Mouse (Mus musculus): ENCODE data around the gene Ppp1r3c.
A peak's percentile ranks its signal among the peaks of the same experiment; 100 is the strongest.
"Not testable (repeated sequence)": the region's sequence is repeated elsewhere in the genome, so short reads cannot be mapped to it uniquely, and the experiment has no call there.

Gene Ppp1r3c

GRCm38 (mm10) chr19:36736537-36736936 is at the start of gene Ppp1r3c:
Gene Ppp1r3c, minus strand, starts transcription at chr19:36736653.
- peak; percentile 84 for DNase-seq (ENCODE audit: low spot score)

DNA sequence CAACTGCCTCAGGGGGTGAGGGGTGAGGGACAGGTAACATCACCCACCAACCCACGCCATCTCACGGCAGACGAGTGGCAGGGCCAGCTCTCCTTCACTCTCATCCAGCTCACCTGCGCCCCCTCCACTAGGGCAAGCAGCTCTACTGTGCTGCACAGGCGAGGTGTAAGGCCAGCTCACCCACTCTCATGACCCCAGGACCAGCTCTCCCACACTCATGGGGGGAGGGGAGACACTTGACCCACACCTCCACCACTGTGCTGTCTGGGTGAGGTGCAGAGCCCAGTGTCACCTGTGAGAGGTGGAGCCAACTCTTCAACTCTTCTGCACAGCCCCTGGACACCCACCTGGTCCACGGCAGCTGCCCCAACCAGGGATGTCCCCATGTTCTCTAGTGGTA is 46.7 kb upstream of the Ppp1r3c start:
- DNase-seq (ENCODE audit: low spot score): no peak

GRCm38 (mm10) chr19:36782591-36782990 is 46.1 kb upstream of the Ppp1r3c start:
- DNase-seq (ENCODE audit: low spot score): no peak

- DNase-seq (ENCODE audit: low spot score): no peak
Observed at GRCm38 (mm10) chr19:36781996-36782395, 45.5 kb upstream of the Ppp1r3c start.

- no peak for DNase-seq (ENCODE audit: low spot score)
Observed at GRCm38 (mm10) chr19:36780375-36780774, 43.9 kb upstream of the Ppp1r3c start.

GRCm38 (mm10) chr19:36779765-36780164 is 43.3 kb upstream of the Ppp1r3c start:
- no peak for DNase-seq (ENCODE audit: low spot score)

DNA sequence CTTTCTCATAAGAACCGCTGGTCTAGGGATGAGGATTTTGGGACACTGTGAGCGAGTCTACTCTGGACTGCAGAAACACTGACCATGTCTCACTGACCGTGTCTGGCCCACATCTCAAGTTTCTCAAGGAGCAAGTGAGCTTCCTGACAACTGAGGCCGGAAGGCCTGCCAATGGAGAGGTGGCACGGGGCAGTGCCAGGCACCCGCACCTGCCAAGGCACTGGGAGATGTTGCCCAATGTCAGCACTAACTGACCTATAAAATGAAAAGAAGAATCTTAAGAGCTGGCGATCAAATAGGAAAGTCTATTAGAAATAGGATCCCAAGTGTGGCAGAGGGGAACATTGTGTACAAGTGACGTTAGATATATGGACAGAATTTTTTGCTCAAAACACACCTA is 39.1 kb upstream of the Ppp1r3c start:
- no peak for DNase-seq (ENCODE audit: low spot score)

GRCm38 (mm10) chr19:36773716-36774459 is 37.4 kb upstream of the Ppp1r3c start:
- no peak for DNase-seq (ENCODE audit: low spot score)

GRCm38 (mm10) chr19:36768084-36768483 is 31.6 kb upstream of the Ppp1r3c start:
- no peak for DNase-seq (ENCODE audit: low spot score)

DNA sequence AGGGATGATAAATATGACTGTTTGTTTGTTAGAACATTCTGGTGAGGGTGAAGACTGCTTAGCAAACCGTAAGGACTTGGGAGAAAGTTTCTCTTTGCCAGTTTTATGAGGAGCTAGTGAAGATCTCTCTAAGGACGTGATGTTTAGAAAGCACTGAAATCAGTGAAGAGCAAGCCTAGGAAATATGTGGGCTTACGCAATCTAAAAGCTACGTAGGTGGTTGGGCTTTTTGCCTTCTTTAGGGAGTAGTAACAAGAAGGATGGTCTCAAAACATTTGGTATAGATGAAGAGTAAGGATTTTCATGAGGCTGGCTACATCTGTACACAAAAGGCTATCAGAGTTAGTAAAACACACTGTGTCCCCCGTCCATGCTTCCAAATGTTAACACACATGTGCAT is 28.0 kb upstream of the Ppp1r3c start:
- no peak for DNase-seq (ENCODE audit: low spot score)

GRCm38 (mm10) chr19:36748996-36749395 is 12.5 kb upstream of the Ppp1r3c start:
- no peak for DNase-seq (ENCODE audit: low spot score)

- no peak for DNase-seq (ENCODE audit: low spot score)
Observed at GRCm38 (mm10) chr19:36742331-36742730, 5.9 kb upstream of the Ppp1r3c start.

- DNase-seq (ENCODE audit: low spot score): no peak
Observed at GRCm38 (mm10) chr19:36739566-36740211, 3.2 kb upstream of the Ppp1r3c start.

GRCm38 (mm10) chr19:36738009-36738408 is 1.6 kb upstream of the Ppp1r3c start:
- DNase-seq (ENCODE audit: low spot score): no peak

DNA sequence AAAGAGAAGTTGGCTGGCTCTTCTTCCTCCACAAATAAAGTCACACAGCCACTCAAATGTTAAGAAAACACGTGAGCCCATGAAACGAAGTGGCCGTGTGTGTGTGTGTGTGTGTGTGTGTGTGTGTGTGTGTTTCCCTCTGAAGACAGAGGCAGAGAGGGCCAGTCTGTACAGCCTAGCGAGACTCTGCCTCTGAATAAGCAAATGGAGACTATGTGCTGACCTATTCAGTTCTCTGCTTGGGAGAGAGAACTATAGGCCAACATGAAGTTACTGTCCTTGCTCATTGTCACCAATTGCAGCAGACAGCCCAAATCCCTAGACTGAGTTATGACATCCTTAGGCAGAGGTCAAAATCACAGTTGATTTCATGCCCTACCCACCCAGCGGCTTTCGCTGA is 634 bp upstream of the Ppp1r3c start:
- no peak for DNase-seq (ENCODE audit: low spot score)

DNA sequence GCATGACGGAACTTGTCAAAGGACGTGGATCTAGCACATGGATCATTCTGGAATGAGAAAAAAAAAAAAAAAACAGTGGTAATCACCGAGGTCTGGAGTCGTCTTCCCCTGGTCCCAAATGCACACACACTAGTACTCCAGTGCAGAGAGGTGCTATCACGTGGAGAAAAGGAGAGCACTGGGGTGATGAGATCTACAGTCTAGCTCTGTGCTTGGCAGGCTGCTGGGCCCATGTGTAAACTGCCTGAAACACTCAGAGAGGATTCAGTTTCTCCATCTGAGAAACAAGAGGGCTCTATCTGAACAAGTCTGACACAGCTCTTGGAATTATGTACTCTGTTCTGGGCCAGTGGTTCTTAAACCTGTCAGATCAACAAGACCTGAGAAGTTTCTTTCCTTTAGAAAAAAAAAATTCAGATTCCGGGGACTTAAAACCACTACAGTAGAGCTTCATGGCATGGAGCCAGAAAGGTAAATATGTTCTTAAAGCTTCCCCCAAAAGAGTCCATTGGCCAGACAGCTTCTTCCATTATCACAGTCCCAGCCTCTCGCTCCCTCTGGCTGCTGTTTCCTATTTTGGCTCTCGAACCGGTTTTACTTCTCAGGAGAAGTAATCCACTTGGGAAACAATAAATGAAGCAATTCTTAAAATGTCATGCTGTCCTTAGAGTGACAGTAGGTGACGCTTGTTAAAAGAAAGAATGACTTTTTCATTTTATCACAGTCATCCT is 2.0 kb downstream of the Ppp1r3c start:
- no peak for DNase-seq (ENCODE audit: low spot score)

DNA sequence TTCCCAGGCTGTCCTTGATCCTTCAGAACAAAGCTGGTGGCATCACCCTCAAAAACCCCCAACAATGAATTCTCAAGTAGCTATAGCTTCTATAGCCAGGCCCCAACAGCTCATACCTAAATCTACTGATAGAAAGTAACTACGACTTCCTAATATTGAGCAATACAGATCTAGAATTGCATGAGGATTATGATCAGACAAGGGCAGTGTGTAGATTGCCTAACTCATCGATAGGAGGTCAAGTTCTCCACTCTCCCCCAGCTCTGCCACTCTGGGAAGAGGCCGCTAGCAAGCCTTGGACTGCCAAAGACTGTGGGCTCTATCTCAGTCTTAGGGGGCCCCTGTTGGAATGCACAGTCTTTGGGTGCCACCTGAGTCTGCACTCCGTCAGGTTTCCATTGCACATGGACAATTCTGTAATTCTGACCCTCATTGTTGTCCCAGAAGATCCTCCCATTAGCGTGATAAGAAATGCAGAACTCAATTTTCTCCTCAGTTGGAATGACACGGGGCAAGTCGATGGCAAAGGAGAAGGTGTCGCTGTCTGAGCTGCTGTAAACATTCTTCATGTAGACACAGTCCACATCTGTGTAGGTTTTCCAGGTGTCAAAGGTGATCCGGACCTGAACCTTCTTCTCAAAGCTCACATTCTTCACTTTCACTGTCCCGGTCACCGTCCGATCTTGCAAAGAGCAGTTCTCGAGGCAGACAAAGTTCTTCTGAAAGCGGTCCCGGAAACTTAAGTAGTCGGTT is 3.1 kb downstream of the Ppp1r3c start:
- DNase-seq (ENCODE audit: low spot score): no peak

GRCm38 (mm10) chr19:36731310-36731709 is 5.1 kb downstream of the Ppp1r3c start:
- no peak for DNase-seq (ENCODE audit: low spot score)

DNA sequence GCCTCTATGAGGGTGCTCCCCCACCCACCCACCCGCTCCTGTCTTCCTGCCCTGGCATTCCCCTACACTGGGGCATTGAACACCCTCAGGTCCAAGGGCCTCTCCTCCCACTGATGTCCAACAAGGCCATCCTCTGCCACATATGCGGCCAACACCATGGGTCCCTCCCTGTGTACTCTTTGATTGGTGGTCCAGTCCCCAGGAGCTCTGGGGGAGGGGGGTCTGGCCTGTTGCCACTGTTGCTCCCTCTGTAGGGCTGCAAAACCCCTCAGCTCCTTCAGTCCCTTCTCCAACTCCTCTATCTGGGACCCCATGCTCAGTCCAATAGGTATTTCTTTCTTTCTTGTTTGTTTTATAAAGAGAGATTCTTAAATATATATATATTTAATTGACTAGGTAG is 6.0 kb downstream of the Ppp1r3c start:
- DNase-seq (ENCODE audit: low spot score): not testable (repeated sequence)

DNA sequence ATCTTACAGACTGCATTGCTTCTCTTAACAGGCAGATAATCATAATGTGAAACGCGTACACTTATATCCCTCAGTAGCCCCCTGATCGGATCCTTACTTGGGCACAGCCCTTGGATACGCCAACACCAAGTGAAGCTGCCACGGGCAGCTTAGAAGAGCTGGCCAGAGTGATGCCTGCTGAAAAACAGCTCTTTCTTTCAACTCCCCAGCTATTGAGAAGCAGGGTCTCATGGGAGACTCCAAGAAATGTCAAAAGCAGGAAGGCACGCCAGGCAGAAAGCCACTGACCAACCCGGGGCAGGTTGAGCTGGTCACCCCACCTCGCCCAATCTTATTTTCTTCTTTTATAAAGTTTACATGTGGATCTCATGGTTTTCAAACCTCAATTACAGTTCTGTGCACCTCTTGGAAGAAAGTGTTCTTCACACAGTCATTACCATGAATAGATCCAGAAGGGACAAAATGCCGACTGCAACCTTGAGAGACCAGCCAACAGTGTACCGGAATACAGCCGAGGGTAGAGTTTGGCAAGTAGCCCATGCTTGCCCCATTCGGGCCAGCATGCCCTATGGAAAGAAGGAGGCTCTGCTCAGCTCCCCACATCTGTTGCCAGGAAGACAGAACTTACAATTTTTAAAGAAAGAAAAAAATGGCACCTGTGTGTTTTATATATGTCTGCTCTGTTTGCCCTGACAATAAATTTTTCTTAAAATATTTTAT is 7.6 kb downstream of the Ppp1r3c start:
- no peak for DNase-seq (ENCODE audit: low spot score)

DNA sequence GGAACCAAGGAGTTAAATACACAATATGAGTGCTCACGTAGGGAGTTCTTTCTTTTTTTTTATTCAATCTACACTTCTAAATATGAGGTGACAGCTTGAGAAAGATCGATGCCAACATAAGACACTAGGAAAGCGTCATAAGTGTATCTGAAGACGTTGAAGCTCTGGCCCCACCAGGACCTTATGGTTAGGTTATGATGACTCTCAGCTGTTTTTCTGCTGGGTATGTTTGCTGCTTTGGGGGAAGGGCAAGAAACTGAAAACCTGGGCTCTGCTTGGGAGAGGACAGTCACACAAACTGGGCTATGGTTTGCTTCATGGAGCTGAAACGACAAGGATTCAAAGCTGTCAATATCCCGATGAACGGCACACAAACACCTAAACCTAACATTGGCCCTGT is 11.5 kb downstream of the Ppp1r3c start:
- DNase-seq (ENCODE audit: low spot score): no peak

DNA sequence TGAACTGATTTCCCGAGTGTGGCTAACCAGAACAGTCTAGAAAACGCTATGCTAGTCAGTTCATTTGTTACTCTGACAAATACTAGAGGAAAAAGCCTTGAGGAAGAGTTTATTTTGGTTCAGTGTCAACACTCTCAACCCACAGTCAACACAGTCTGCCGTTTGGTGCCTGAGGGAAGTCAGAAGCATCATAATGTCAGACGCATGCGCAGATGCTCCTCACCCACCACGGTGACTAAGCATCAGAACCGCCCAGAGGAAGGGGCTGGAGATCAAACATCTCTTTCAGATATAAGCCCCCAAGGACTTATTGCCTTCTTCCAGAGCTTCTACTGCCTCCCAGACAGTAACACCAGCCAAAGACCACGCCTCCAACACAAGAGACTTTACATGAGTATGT is 15.3 kb downstream of the Ppp1r3c start:
- no peak for DNase-seq (ENCODE audit: low spot score)
